Mouse (Mus musculus) thymus, adult 2 months (tissue): Measurements from ENCODE around the gene Aldh1b1.

Source experiments
- CTCF ChIP-seq: fragments of 200-500 bp; IDR thresholded peaks from 2 replicates; pipeline ENCODE4 v1.5.1; 2012; ENCODE audit warnings: mild to moderate bottlenecking, control low read depth, low read length, moderate library complexity, borderline replicate concordance; ENCODE audit not compliant: control insufficient read depth, poor library complexity, insufficient read depth; ENCODE audit errors: extremely low read depth
- POLR2A ChIP-seq: fragments of 200-500 bp; IDR thresholded peaks from 2 replicates; pipeline ENCODE4 v1.6.1; 2012; ENCODE audit warnings: mild to moderate bottlenecking, low read length, control low read depth, moderate library complexity; ENCODE audit not compliant: control insufficient read depth, poor library complexity, insufficient read depth; ENCODE audit errors: extremely low read depth

DNA sequence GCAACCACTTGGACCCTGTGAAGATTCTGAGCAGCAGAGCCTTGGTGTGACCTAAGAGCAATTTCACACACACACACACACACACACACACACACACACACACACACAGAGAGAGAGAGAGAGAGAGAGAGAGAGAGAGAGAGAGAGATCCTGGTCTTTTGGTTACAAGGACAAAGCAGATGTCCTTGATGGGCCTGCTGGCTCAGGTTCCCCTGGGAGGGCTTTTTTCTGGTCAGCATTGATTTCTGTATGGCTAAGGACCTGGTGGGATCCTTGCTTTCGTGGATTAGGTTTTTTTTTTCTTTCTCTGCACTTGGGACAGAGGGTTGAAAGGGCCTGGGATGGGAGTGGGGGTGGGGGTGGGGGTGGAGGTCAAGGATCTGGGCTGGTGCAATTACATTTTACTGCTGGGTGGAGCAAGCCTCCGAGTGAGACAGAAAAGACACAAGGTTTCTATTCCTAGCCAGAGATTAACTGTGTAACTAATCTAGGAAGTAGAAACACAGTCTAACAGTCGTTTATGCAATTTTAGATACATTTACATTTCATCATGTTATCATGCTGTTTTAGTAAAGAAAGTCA is 1.2 kb downstream of the Aldh1b1 start:
- TF ChIP-seq CTCF (no peak), POLR2A (no peak)
